Mouse (Mus musculus) brain, embryonic 14.5 days (tissue): Measurements from ENCODE around the gene Spata5.

Experiments
- CTCF ChIP-seq: fragments of 200-500 bp; IDR thresholded peaks from 2 replicates; pipeline ENCODE4 v1.5.1; 2012; ENCODE audit warnings: inconsistent platforms, mild to moderate bottlenecking, moderate library complexity, borderline replicate concordance; ENCODE audit not compliant: insufficient read depth, insufficient read length; ENCODE audit errors: extremely low read depth
- POLR2A ChIP-seq: fragments of 200-500 bp; IDR thresholded peaks from 2 replicates; pipeline ENCODE4 v1.6.1; 2012; ENCODE audit warnings: mild to moderate bottlenecking, inconsistent platforms, borderline replicate concordance; ENCODE audit not compliant: poor library complexity, insufficient read depth, insufficient read length, severe bottlenecking; ENCODE audit errors: extremely low read depth

GRCm38 (mm10) chr3:37597200-37597599 is 177.5 kb downstream of the Spata5 start:
- no peak for TF ChIP-seq POLR2A
- no peak for TF ChIP-seq CTCF
